Mouse (Mus musculus): ENCODE measurements around the gene Gm47841.
A peak's percentile ranks its signal among the peaks of the same experiment; 100 is the strongest.

DNA sequence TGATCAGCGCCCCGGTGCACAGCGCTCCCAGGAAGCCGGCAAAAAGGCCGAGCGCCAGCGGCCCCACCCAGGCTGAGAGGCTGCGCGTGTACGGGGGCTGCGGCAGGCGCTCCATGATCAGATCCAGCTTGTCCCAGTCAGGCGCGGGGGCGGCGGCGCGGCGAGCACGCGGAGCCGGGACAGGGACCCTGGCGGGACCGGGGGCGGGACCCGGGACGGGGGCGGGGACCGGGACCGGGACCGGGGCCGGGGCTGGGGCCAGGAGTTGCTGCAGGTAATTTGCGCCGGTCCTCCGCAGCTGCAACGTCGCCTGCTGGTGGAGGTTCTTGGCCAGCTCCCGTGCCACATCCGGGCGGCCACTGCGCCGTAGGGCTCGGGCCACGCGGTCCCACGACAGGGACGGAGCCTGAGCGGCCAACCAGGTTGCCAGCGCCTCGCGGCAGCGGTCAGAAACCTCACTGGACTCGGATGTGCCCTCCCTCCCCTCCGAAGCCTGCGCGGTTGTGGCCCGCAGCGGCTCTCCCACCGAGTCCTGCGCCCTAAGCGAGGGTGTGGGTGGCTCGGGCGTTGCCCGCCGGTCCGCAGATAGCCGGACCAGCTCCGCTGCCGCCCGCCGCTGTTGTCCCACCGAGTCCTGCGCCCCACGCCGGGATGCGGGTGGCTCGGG lies 537 bp downstream of the Gm47841 start:
- peak; percentile 34; the same call in 1 of the 2 replicates for TF ChIP-seq CTCF (IDR thresholded peaks at IDR 0.05)
- no peak for TF ChIP-seq EP300 (IDR thresholded peaks at IDR 0.05)
